Mouse (Mus musculus) spleen, postnatal 14 days (tissue): ENCODE results near the gene Emp2.

Experiments
- DNase-seq, 2 experiments: peaks; one replicate each; pipeline ENCODE4 v3.0.0; 2021 to 2022; ENCODE audit warnings: low spot score in 2 of 2

The Emp2 gene

GRCm38 (mm10) chr16:10313646-10314088, at the start of gene Emp2:
TSS of gene Emp2 (minus strand) at chr16:10313968.
- no peak for DNase-seq

- DNase-seq, result no peak
These were observed 49.3 kb upstream of the Emp2 start for GRCm38 (mm10) chr16:10363061-10363460.

GRCm38 (mm10) chr16:10359241-10359640, 45.5 kb upstream of the Emp2 start:
- DNase-seq, result no peak

GRCm38 (mm10) chr16:10358010-10358934, 44.5 kb upstream of the Emp2 start:
- peak in 1 of 2 experiments; percentile 15 for DNase-seq

GRCm38 (mm10) chr16:10355004-10355403, 41.2 kb upstream of the Emp2 start:
- no peak for DNase-seq

- DNase-seq, result no peak
These were observed 37.4 kb upstream of the Emp2 start for GRCm38 (mm10) chr16:10351050-10351636.

- DNase-seq, result no peak
These were observed 36.1 kb upstream of the Emp2 start for GRCm38 (mm10) chr16:10349876-10350275.

- DNase-seq, result no peak
These were observed 35.7 kb upstream of the Emp2 start for GRCm38 (mm10) chr16:10349436-10349835.

GRCm38 (mm10) chr16:10347551-10347950, 33.8 kb upstream of the Emp2 start:
- no peak for DNase-seq

- DNase-seq, result no peak
These were observed 27.3 kb upstream of the Emp2 start for GRCm38 (mm10) chr16:10341110-10341509.

GRCm38 (mm10) chr16:10339930-10340329, 26.2 kb upstream of the Emp2 start:
- DNase-seq, result no peak

- DNase-seq, result no peak
These were observed 24.8 kb upstream of the Emp2 start for GRCm38 (mm10) chr16:10338601-10339000.

GRCm38 (mm10) chr16:10337422-10338197, 23.8 kb upstream of the Emp2 start:
- no peak for DNase-seq

- DNase-seq, result no peak
These were observed 23.0 kb upstream of the Emp2 start for GRCm38 (mm10) chr16:10336454-10337421.

GRCm38 (mm10) chr16:10335953-10336352, 22.2 kb upstream of the Emp2 start:
- DNase-seq, result no peak

- DNase-seq, result no peak
These were observed 19.0 kb upstream of the Emp2 start for GRCm38 (mm10) chr16:10332732-10333131.

- no peak for DNase-seq
These were observed 17.1 kb upstream of the Emp2 start for GRCm38 (mm10) chr16:10330586-10331495.

GRCm38 (mm10) chr16:10327563-10328333, 14.0 kb upstream of the Emp2 start:
- DNase-seq, result no peak

- DNase-seq, result no peak
These were observed 6.3 kb upstream of the Emp2 start for GRCm38 (mm10) chr16:10319914-10320569.
